ENCODE assay signal across 8 mouse cellular contexts in genomic region chr11:113751484-113752084, GRCm38 (mm10). TPM values are rescaled to one million over a fixed set of nuclear protein-coding genes. Genes with fewer than 3 reads are reported as not detected.
DNase-seq lines count a peak whose midpoint lies in the region; ATAC-seq lines count a peak whose summit lies in the region.

Gene Cdc42ep4 (minus strand): TSS chr11:113751881.

- H3K27me3 ChIP-seq in heart, embryonic 13.5 days (replicated peaks), result no peaks in the 10 kb centered on the region
- no peaks in the 10 kb centered on the region for H3K27me3 ChIP-seq in liver, embryonic 12.5 days (replicated peaks)
- no peaks in the 10 kb centered on the region; the same call in 1 of the 2 replicates for H3K27me3 ChIP-seq in splenic B cell, adult 2 months (ENCODE audit: control insufficient read depth, insufficient read depth, low read length, poor library complexity, severe bottlenecking)

- WGBS in heart, embryonic 13.5 days, result under 1% methylated on average over 44 of the region's 44 CpGs
- 2% methylated on average over 44 of the region's 44 CpGs for WGBS in liver, embryonic 12.5 days (ENCODE audit: insufficient replicate concordance)

- peak within 1 kb of the TSS; percentile 79 for H3K4me3 ChIP-seq in heart, embryonic 13.5 days
- H3K4me3 ChIP-seq in liver, embryonic 12.5 days, result peak within 1 kb of the TSS; percentile 73

- peak within 1 kb of the TSS; percentile 91 for H3K9ac ChIP-seq in heart, embryonic 13.5 days
- H3K9ac ChIP-seq in liver, embryonic 12.5 days, result peak within 1 kb of the TSS; percentile 84

- peaks cover 45% of the 10 kb centered on the region for H3K4me1 ChIP-seq in heart, embryonic 13.5 days
- peaks cover 51% of the 10 kb centered on the region for H3K4me1 ChIP-seq in liver, embryonic 12.5 days

- peak; percentile 71 for ATAC-seq in heart, embryonic 13.5 days (ENCODE audit: extremely low read depth, insufficient number of reproducible peaks, low FRiP score, low TSS enrichment)
- ATAC-seq in liver, embryonic 12.5 days, result peak; percentile 78

- DNase-seq in CD8-positive naive resting alpha-beta T cell, adult 2 months (ENCODE audit: low read depth in 2 of 2, low spot score in 2 of 2), result peak; percentile 66 to 71
- peak; percentile 87 for DNase-seq in c-Kit-negative CD71-positive TER-119-positive erythroid progenitor cells, embryonic 14.5 days (ENCODE audit: low read depth, low spot score)
- DNase-seq in fibroblast of lung, adult 2 months (ENCODE audit: low read depth), result peak; percentile 86
- peak; percentile 93 for DNase-seq in kidney, postnatal 10 days
- peak; percentile 94 for DNase-seq in naive thymus-derived CD4-positive, alpha-beta T cell, adult 2 months (ENCODE audit: low read depth)
- peak; percentile 91 for DNase-seq in splenic B cell, adult 2 months (ENCODE audit: low read depth, low spot score)

- peak within 1 kb of the TSS; percentile 89 for H3K27ac ChIP-seq in heart, embryonic 13.5 days (replicated peaks)
- peak within 1 kb of the TSS; percentile 95 for H3K27ac ChIP-seq in liver, embryonic 12.5 days

- H3K36me3 ChIP-seq in heart, embryonic 13.5 days, result no peaks in the 10 kb centered on the region
- peaks cover 12% of the 10 kb centered on the region; the same call in 1 of the 2 replicates for H3K36me3 ChIP-seq in liver, embryonic 12.5 days
- no peaks in the 10 kb centered on the region for H3K36me3 ChIP-seq in splenic B cell, adult 2 months (ENCODE audit: control insufficient read depth, insufficient read depth, low read length, poor library complexity, severe bottlenecking)

- no peaks in the 10 kb centered on the region for H3K9me3 ChIP-seq in heart, embryonic 13.5 days
- no peaks in the 10 kb centered on the region for H3K9me3 ChIP-seq in liver, embryonic 12.5 days (replicated peaks)

- H3K4me2 ChIP-seq in heart, embryonic 13.5 days, result peak within 1 kb of the TSS; percentile 80
- H3K4me2 ChIP-seq in liver, embryonic 12.5 days, result peak within 1 kb of the TSS; percentile 96

RNA-seq across cellular contexts. Expression of gene Cdc42ep4, which starts in this region (rescaled TPM):
- polyA plus RNA-seq in heart, embryonic 13.5 days (2015; fragmentation: Nextera tagmentation; extraction: Ambion mirVana), result 24.0 and 26.1 TPM in 2 replicates
- 21.1 and 21.9 TPM in 2 replicates for polyA plus RNA-seq in liver, embryonic 12.5 days (2016; fragmentation: Nextera tagmentation; extraction: Ambion mirVana)

Comparison
In these comparisons a context has a peak if more than half of its experiments do, and no peak if none do; other contexts are left out.
1. Peak in every context shown above with its lines: DNase-seq, ATAC-seq, H3K4me3 ChIP-seq and H3K27ac ChIP-seq.